Mouse (Mus musculus) layer of hippocampus, adult 2 months (tissue): ENCODE data around the gene Ugt1a10. TPM values are rescaled to one million over a fixed set of nuclear protein-coding genes. Genes with fewer than 3 reads are reported as not detected.

ENCODE experiments used
- DNase-seq, 2 experiments: peaks; one replicate each; pipeline ENCODE4 v3.0.0; 2022; ENCODE audit warnings: low spot score in 2 of 2
- H3K27ac ChIP-seq: fragments of 200-600 bp; 2 replicates; pipeline ENCODE4 v1.8.1; 2022
- H3K4me3 ChIP-seq: fragments of 200-600 bp; 2 replicates; pipeline ENCODE4 v1.8.1; 2022; ENCODE audit warnings: mild to moderate bottlenecking
- CTCF ChIP-seq: fragments of 200-600 bp; conservative IDR thresholded peaks from 2 replicates; pipeline ENCODE4 v1.8.1; 2022; ENCODE audit warnings: antibody characterized with exemption, mild to moderate bottlenecking, moderate library complexity
- total RNA-seq, 2 experiments: library from RNA; stranded (reverse); gene quantifications; 2 replicates each; pipeline ENCODE4 v1.2.3; 2021

The Ugt1a10 gene
- total RNA-seq, 2 experiments from 2014 or later: not detected

GRCm38 (mm10) chr1:88197443-88197842 lies 142.3 kb downstream of the Ugt1a10 start:
- DNase-seq: no peak
- H3K4me3 ChIP-seq: no peak overlapping the region
- H3K27ac ChIP-seq: no peak overlapping the region
- TF ChIP-seq CTCF: no peak

DNA sequence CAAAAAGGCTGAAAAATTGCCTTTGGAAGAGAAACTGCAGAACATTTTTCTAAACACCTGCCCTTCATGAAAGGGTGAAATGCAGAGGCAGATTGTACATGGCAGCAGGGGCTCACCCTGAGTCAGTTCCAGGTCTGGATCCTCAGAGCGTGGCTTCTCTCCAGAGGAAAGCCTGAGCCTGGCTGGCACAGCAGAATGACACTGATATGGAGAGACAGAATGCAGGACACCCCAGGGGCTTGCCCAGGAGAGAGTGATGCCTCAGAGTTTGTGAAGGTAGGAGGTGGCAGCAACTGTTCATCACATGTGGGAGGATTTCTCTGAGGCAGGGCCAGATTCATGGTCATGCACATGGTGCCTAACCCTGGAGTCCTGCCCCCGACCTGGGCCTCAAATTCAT lies 144.8 kb downstream of the Ugt1a10 start:
- no peak for DNase-seq
- no peak overlapping the region for H3K27ac ChIP-seq
- H3K4me3 ChIP-seq: no peak overlapping the region
- TF ChIP-seq CTCF: no peak

GRCm38 (mm10) chr1:88200456-88200855 lies 145.3 kb downstream of the Ugt1a10 start, which contains the start of gene Ugt1a2:
Gene Ugt1a2, plus strand, starts transcription at chr1:88200601.
- H3K4me3 ChIP-seq: no peak within 1 kb of the TSS
- DNase-seq: no peak
- no peak for TF ChIP-seq CTCF
- H3K27ac ChIP-seq: no peak within 1 kb of the TSS

DNA sequence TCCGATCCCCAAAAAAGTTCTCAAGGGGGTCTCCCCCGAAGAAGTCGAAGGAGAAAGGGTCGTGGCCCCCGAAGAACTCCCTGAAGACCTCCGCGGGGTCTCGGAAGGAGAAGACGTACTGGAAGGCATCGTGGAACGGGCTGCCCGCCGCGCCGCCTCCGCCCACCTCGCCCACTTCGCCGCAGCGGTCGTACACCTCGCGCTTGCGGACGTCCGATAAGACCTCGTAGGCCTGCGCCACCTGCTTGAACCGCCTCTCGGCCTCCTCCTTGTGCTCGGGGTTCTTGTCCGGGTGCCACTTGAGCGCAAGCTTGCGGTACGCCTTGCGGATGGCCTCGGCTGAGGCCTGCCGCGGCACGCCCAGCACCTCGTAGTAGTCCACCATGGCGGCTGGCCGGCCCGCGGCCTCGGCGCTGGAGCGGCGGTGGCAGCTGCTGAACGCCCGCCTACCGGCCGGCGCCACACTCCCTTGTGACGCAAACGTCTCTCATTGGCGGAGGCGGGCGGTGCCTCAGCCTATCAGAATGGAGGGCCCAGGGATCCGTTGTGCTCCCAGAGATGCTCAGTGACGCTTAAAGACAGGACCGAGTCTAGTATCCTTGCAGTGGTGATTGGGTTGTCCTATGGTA lies 150.2 kb downstream of the Ugt1a10 start, which contains the start of gene Dnajb3:
TSS of gene Dnajb3 (minus strand) at position 489 of the 629 bp plus-strand sequence.
- DNase-seq: peak; percentile 80 to 84
- peak; percentile 44 for TF ChIP-seq CTCF
- H3K4me3 ChIP-seq: peak within 1 kb of the TSS; percentile 74
- peak within 1 kb of the TSS; percentile 85 for H3K27ac ChIP-seq

- H3K27ac ChIP-seq: no peak overlapping the region
- no peak overlapping the region for H3K4me3 ChIP-seq
- TF ChIP-seq CTCF: no peak
- DNase-seq: no peak
Observed at GRCm38 (mm10) chr1:88206843-88207479, 151.8 kb downstream of the Ugt1a10 start.

DNA sequence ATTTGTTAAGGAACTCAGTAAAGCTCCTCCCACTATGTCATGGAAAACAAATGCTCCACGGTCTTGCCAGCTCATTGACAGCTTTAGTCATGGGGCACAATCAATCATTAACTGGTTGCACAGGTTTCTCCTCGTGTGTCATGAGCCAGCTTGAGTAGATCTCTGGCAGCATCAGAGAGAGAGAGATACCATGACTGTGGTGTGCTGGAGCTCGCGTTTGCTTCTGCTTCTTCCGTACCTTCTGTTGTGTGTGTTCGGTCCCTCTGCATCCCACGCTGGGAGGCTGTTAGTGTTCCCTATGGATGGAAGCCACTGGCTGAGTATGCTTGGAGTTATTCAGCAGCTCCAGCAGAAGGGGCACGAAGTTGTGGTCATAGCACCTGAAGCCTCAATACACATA lies 156.6 kb downstream of the Ugt1a10 start, which contains the start of gene Ugt1a1:
TSS of gene Ugt1a1 (plus strand) at position 148 of the 400 bp plus-strand sequence.
- no peak for DNase-seq
- no peak for TF ChIP-seq CTCF
- H3K27ac ChIP-seq: no peak within 1 kb of the TSS
- H3K4me3 ChIP-seq: no peak within 1 kb of the TSS

DNA sequence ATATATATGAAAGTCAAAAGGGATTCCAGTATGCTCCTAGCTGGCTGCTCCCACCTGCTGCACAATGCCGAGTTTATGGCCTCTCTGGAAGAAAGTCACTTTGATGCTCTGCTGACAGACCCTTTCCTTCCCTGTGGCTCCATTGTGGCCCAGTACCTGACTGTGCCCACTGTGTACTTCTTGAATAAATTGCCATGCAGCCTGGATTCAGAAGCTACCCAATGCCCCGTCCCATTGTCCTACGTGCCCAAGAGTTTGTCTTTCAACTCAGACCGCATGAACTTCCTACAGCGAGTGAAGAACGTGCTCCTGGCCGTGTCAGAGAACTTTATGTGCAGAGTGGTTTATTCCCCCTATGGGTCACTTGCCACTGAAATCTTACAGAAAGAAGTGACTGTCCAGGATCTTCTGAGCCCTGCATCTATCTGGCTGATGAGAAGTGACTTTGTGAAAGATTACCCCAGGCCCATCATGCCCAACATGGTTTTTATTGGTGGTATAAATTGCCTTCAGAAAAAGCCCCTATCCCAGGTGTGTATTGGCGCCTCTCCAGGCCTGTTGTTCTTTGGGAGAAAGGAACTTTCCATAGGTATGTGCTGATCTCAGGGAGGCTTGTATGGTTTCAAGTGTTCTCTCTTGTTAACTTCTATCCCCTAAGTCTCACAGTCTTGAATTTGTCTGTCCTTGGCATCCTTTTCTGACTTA lies 157.3 kb downstream of the Ugt1a10 start:
- DNase-seq: no peak
- TF ChIP-seq CTCF: no peak
- H3K27ac ChIP-seq: no peak overlapping the region
- no peak overlapping the region for H3K4me3 ChIP-seq

DNA sequence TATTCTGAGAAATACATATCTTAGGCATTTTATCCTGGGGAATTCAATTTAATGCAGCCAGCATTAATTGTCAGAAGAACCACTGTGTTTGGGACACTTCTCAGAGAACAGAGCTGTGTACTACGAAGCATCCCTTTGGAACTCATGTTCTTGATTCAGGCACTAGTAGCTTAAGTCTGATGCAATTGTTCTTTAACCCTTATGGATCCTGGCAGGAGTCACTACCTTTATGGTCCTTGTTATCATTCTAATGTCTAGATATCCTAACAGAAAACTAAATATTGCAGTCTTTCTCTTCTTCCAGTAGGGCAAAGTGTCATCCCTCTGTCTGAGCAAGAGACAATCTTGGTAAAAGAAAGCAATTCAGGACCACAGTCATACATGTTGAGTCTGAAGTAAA lies 157.9 kb downstream of the Ugt1a10 start:
- H3K27ac ChIP-seq: no peak overlapping the region
- H3K4me3 ChIP-seq: no peak overlapping the region
- DNase-seq: no peak
- no peak for TF ChIP-seq CTCF

GRCm38 (mm10) chr1:88213766-88214461 lies 158.7 kb downstream of the Ugt1a10 start:
- DNase-seq: no peak
- no peak overlapping the region for H3K27ac ChIP-seq
- no peak for TF ChIP-seq CTCF
- H3K4me3 ChIP-seq: no peak overlapping the region

DNA sequence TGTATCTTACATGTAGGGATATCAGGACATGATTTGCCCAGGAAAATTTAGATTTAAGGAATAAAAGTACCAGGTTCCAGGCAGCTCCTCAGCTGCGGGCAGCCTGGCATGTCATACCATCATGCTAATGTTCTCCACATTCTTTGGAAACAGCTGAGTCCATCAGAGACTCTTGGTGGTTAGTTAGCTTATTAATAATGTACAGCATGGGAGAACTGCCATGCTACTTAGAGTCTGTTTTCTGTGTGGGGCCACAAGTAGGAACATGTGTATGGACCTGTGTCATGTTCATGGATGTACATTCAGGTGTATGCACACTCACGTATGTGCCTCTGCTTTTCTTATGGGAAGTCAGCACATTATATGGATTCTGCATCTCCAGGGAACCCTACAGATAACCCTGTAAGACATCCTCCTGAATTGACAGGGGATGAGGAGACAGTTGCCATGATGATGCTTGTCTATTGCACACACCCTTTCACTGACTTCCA lies 159.3 kb downstream of the Ugt1a10 start:
- DNase-seq: no peak
- Histone ChIP-seq H3K4me3 (no peak overlapping the region), H3K27ac (no peak overlapping the region)
- no peak for TF ChIP-seq CTCF

DNA sequence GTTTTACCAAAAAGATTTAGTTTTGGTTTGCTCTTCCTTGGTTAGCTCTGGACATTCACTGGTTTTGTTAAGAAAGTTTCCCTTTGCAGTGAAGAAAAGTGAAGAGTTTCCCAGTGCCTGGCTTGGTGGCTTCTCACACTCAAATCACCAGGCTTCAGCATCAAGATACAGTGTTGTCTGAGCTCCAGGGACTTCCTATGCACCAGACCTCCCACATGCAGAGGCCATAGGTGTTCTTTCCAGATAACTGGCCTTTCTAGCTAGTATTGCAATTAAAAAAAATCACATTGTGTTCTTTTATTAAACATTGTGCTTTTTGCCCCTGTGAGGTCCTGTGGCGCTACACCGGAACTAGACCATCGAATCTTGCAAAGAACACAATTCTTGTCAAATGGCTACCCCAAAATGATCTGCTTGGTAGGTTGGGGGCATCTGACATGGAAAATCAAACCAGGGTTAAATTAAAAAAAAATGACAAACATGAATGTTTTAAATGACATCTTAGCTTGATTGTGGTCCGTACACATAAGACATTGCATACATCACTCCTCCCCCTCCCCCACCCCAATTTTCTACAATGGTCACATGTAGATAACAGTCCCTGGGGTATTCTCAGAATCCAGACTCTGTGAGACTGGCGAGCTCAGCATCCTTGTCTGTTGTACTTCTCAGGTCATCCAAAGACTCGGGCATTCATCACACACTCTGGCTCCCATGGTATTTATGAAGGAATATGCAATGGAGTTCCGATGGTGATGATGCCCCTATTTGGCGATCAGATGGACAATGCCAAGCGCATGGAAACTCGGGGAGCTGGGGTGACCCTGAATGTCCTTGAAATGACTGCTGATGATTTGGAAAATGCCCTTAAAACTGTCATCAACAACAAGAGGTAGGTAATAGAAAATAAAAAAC lies 160.5 kb downstream of the Ugt1a10 start:
- TF ChIP-seq CTCF: no peak
- DNase-seq: no peak
- H3K27ac ChIP-seq: no peak overlapping the region
- H3K4me3 ChIP-seq: no peak overlapping the region

GRCm38 (mm10) chr1:88216551-88216950 lies 161.4 kb downstream of the Ugt1a10 start:
- no peak for DNase-seq
- no peak overlapping the region for H3K27ac ChIP-seq
- no peak overlapping the region for H3K4me3 ChIP-seq
- TF ChIP-seq CTCF: no peak
